Mouse (Mus musculus) bone marrow, adult 2 months (tissue): ENCODE measurements around the gene Hoxb7. TPM values are rescaled to one million over a fixed set of nuclear protein-coding genes. Genes with fewer than 3 reads are reported as not detected.

Source experiments
- H3K27ac ChIP-seq: fragments of 200-500 bp; 2 replicates; pipeline ENCODE4 v1.5.1; 2012; ENCODE audit warnings: low read depth, mild to moderate bottlenecking, control low read depth, inconsistent platforms, low read length; ENCODE audit not compliant: control insufficient read depth, poor library complexity, insufficient read depth
- H3K4me1 ChIP-seq: fragments of 200-500 bp; 2 replicates; pipeline ENCODE4 v1.6.1; 2011; ENCODE audit warnings: low read length; ENCODE audit not compliant: control insufficient read depth, insufficient read depth
- H3K4me3 ChIP-seq: fragments of 200-500 bp; replicated peaks from 2 replicates; pipeline ENCODE3; 2011; ENCODE audit warnings: mild to moderate bottlenecking, low read depth, low read length, control low read depth; ENCODE audit not compliant: control insufficient read depth
- CTCF ChIP-seq: fragments of 200-500 bp; IDR thresholded peaks from 2 replicates; pipeline ENCODE4 v1.5.1; 2011; ENCODE audit warnings: low read length, control low read depth; ENCODE audit not compliant: control insufficient read depth, insufficient read depth
- POLR2A ChIP-seq: fragments of 200-500 bp; IDR thresholded peaks from 2 replicates; pipeline ENCODE4 v1.6.1; 2011; ENCODE audit warnings: low read depth, mild to moderate bottlenecking, control low read depth, low read length, borderline replicate concordance; ENCODE audit not compliant: control insufficient read depth
- WGBS: fragments of 180-500 bp; shearing (Covaris S2); methylation state at CpG from one replicate; pipeline ENCODE4 v1.1.7; 2018; 5-methylcytosine and 5-hydroxymethylcytosine counted together
- polyA plus RNA-seq: library from polyadenylated mRNA; stranded (reverse); fragments of >200 nt; gene quantifications from 2 replicates; pipeline ENCODE4 v1.2.4, GENCODE M21; 2011; ENCODE audit warnings: low replicate concordance; ENCODE audit not compliant: missing spikeins, insufficient read depth, insufficient read length

The Hoxb7 gene
- polyA plus RNA-seq, 1 experiment, result 2.5 TPM

DNA sequence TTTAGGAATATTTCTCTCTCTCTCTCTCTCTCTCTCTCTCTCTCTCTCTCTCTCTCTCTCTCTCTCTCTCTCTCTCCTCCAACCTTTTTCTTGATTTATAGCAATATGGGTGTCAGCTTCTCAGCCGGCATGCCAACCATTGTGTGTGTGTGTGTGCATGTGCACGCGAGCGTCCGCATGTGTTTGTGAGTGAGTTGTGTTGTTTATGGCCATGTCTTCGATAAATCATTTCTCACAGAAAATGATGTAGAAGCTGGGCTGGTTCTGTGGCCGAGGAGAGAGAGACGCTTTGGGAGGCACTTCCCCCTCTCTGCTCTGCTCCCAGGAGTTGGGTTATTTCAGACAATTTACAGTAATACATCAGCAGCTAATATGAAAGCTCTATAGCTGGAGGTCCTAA is 42.2 kb downstream of the Hoxb7 start:
- H3K4me3 ChIP-seq, result no peak overlapping the region
- H3K4me1 ChIP-seq, result no peaks in the 10 kb centered on the region
- H3K27ac ChIP-seq, result no peak overlapping the region
- TF ChIP-seq CTCF, result no peak
- TF ChIP-seq POLR2A, result no peak
- WGBS, result 83% methylated on average over 8 of the region's 8 CpGs

DNA sequence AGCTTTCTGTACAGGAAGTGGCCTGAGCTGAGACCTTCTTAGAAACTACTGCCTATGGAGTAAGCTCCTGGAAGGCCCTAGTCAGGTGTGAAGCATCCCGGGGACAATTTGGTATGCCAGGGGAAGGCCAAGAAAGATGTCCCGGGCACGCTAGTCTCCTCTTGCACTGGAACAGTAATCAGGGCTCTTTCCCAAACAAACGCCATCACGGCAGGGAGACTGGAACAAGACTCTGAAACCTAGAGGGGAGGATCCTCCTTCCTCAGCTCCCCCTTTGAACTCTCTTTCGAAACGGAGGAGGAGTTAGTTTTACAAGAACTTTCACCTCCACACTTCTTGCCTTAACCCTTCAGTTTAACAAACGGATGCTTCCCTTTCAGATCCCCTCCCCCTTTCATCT is 45.7 kb downstream of the Hoxb7 start:
- WGBS, result 39% methylated on average over 8 of the region's 8 CpGs
- no peak overlapping the region for H3K4me3 ChIP-seq
- TF ChIP-seq CTCF (no peak), POLR2A (no peak)

GRCm38 (mm10) chr11:96332618-96333032 is 46.2 kb downstream of the Hoxb7 start:
- TF ChIP-seq POLR2A (no peak), CTCF (no peak)
- 81% methylated on average over 35 of the region's 35 CpGs for WGBS
- H3K4me3 ChIP-seq, result no peak overlapping the region
- no peaks in the 10 kb centered on the region; the same call in 1 of the 2 replicates for H3K4me1 ChIP-seq
- no peak overlapping the region for H3K27ac ChIP-seq

More for the DNA sequence above, 45.7 kb downstream of the Hoxb7 start:
- Histone ChIP-seq H3K4me1 (no peaks in the 10 kb centered on the region; the same call in 1 of the 2 replicates), H3K27ac (no peak overlapping the region)

DNA sequence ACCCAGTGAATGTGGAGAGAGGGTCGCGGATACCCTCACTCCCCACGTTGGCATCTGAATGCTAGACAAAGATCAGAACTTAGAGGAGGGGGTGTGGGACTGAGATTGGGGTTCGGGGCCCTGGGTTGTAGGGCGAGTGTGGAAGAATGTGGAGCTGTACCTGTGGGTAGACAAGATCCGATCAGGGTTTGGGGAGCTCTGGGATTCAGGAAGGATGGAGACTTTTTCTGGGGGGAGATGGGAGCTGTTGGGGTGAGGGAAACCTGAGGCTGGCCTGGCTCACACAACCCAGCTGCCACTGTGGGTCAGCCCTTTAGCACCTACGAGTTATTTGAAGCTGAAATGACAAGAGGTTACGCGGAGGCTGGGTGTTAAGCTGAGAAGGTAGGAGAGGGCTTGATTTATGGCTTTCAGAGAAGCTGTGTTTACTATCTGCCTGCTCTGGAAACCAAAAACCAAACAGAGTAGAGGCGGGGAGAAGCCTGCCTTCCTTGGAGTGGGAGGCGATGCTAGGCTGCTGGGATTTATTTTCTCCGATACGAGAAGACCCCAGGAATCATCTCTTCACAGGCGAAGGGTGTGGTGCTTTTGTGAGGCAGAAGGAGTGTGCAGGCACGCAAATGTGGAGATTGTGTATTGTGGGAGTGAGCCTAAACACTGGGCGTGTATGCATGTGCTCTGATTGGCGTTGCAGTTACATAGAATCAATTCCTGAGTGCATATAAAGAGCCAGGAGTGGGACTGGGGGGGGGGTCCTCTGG is 47.0 kb downstream of the Hoxb7 start:
- 86% methylated on average over 17 of the region's 17 CpGs for WGBS
- Histone ChIP-seq H3K4me1 (no peaks in the 10 kb centered on the region; the same call in 1 of the 2 replicates), H3K4me3 (no peak overlapping the region), H3K27ac (no peak overlapping the region)
- TF ChIP-seq CTCF (no peak), POLR2A (no peak)

- 83% methylated on average over 2 of the region's 2 CpGs for WGBS
- TF ChIP-seq POLR2A, result no peak
- H3K27ac ChIP-seq, result no peak overlapping the region
- no peaks in the 10 kb centered on the region; the same call in 1 of the 2 replicates for H3K4me1 ChIP-seq
- H3K4me3 ChIP-seq, result no peak overlapping the region
Measured at GRCm38 (mm10) chr11:96334002-96334364, 47.6 kb downstream of the Hoxb7 start.

GRCm38 (mm10) chr11:96334998-96335397 is 48.6 kb downstream of the Hoxb7 start:
- 77% methylated on average over 3 of the region's 3 CpGs for WGBS

GRCm38 (mm10) chr11:96336597-96336996 is 50.2 kb downstream of the Hoxb7 start:
- no peak overlapping the region for H3K27ac ChIP-seq
- no peaks in the 10 kb centered on the region; the same call in 1 of the 2 replicates for H3K4me1 ChIP-seq
- TF ChIP-seq CTCF (no peak), POLR2A (no peak)
- no peak overlapping the region for H3K4me3 ChIP-seq
- WGBS, result 69% methylated on average over 2 of the region's 2 CpGs

More at GRCm38 (mm10) chr11:96334998-96335397, 48.6 kb downstream of the Hoxb7 start:
- TF ChIP-seq POLR2A, result no peak
- no peak for TF ChIP-seq CTCF
- no peaks in the 10 kb centered on the region; the same call in 1 of the 2 replicates for H3K4me1 ChIP-seq
- H3K27ac ChIP-seq, result no peak overlapping the region
- no peak overlapping the region for H3K4me3 ChIP-seq

- no peak overlapping the region for H3K27ac ChIP-seq
- no peak for TF ChIP-seq CTCF
- TF ChIP-seq POLR2A, result no peak
- H3K4me3 ChIP-seq, result no peak overlapping the region
- WGBS, result 74% methylated on average over 6 of the region's 6 CpGs
- H3K4me1 ChIP-seq, result no peaks in the 10 kb centered on the region; the same call in 1 of the 2 replicates
Measured at GRCm38 (mm10) chr11:96337026-96337425, 50.6 kb downstream of the Hoxb7 start.
